Mouse (Mus musculus) kidney, adult 11 months (tissue): ENCODE measurements at regions not wholly inside any gene's neighbourhood (a gene's known extent, or its start where the extent isn't known, plus 50 kb on each side); places are given as distances from the start of the nearest gene placed in this dataset.

Experiments used
- DNase-seq: peaks from one replicate; pipeline ENCODE4 v3.0.0; 2022

DNA sequence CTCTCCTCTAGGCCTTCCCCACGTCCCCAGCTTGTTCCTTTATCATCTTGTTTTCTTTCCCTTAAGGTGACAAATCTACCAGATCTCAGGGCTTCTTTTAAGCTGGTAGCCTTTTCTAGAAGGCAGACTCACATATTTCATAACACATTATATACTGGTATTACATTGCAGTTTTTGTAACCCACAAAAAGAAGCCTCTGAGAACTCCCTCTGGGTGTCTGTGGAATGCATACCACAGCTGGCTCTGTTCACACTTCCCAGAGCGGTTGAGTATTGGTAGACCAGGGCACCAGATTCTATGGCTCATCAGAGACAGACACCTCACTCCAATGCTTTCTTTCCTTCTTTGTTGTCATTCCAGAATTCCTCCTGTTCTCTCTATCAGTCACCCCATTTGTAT, 336.4 kb downstream of the Fam84a start:
- no peak for DNase-seq

DNA sequence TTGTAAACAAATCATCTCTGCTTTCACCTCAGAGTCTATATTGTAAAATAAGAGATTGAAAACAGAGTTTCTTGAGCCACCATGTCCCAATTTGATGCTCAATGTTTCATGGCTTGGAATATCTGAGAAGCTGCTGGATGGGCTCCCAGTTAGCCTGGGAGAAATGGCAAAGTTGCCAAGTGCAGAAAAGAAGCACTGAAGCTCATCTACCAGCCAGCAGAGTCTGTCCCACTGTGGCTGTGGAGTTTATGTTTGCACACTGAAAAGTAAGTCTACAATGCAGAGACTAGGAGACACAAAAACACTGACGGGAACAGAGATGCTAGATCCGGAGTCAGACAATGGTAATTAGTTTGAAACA, 341.7 kb downstream of the Fam84a start:
- DNase-seq = no peak

DNA sequence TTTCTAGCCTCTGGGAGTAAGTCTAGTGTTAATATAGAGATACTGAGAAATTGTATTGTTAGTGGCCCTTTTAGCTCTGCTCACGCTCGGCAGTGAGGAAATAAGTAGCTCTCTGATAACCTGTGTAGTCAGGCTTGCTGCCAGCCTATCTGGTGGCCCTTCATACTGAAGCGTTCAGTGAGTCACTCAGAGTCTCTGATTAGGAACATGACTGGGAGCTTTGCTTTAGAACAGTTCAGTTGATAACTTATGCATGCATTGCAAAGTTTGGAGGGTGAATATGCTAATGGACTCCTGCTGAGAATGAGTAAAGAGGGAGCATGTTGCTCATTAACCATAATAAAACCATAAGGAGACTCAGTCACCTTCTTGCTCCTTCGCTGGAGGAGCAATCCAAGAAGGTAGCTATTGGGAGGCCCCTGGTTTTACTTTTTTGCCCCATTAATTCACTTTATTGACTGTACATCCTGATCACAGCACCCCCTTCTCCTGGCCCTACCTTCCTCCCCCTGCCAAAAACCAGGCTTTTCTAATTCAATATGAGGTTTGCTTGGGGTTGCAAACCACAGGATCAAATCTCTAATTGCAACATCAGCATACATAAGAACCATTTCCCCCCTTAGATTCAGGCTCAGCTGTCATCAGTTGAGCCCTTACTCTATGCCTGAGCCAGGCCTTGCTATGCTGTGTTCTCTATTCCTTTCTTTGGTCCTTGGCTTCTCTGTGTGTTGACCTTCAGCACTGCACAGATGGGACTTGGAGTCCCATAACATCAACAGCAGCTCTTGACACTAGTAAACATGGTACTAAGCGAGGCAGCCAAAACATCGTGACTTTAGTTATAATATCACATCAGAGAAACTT, 342.3 kb downstream of the Fam84a start:
- peak; percentile 17 for DNase-seq

DNA sequence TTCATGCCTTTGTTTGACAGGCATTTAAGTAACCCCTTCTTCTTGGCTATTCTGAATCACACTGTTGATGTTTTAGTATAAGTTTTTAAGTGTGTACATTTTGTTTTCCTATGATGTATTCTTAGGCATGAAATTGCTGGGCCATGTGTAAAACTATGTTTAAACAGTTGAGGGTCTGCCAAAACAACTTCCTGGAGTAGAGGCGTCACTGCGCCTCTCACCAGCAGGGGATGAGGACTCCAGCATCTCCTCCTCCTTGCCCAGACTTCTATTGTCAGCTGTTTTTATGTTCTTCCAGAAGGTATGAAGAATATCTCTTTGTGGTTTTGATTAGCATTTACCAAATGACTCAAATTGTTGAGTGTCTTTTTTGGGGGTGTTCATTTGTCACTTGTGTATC, 372.1 kb downstream of the Fam84a start:
- DNase-seq = no peak

DNA sequence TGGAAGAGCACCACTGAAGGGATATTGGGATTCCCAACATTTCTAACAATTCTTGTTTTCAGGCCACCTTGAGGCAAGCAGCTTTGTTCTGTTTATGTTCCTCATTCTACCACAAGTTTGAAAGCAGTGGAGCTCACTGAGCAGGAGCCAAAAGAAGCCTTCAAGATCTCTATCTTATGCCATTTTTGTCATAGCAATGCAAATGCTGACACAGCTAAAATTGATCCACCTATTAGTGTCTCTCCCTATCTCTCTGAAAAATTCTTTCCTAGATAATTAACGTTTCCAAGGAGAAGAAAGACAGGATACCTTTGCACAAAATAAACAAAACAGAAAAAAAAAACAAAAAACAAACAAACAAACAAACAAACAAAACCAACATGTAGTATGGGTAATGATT, 375.2 kb downstream of the Fam84a start:
- no peak for DNase-seq

DNA sequence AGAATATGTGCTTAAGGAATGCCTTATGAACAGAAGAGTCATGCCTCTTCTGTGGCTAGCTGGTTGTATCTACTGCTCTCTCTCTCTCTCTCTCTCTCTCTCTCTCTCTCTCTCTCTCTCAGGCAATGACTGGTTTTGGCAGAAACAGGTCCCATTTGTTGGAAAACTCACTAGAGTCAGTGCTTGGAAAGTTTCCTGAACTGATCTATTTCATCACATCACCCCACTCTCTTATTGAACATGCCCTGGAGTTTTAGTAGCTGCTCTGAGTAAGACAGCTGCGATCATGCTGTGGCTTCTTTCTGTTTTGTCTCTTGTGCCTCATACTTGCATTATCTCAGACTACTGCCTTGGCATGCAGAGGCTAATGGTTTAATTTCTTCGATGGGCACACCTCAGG, 382.2 kb downstream of the Fam84a start:
- DNase-seq = no peak

DNA sequence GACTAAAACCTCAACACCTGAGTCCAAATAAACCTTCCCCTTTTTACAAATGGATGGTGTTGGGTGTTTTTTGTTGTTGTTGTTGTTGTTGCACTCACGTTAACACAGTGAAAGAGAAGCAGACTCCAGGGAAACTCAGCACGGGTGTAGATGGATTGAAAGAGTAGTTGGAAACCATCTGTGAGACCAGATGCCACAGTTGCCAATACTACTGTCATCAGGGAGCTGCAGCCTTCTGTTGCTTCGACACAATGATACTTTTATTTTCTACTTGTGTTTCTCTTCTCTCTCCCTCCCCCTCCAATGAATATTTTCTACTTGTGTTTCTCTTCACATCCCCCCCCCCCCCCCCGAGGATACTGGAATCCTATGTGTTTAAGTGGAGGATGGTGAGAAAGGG, 382.7 kb downstream of the Fam84a start:
- DNase-seq = no peak

DNA sequence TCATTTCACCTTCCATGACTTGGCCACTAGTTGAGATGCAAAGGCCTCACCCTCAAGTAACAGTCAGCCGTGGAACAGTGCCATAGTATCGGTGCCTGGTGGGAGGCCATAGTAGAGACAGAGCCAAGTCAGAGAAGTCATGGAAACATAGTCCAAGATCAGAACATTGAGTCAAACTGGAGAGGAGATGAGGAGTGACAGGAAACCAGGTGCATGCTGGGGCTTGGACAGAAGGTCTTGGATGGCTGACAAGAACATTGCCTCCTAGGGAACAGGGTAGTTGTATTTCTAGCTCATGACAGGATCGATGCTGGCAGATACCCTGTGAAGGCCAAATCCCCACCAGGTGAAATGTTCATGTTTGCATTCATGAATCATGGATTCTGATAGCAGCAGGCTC, 385.4 kb downstream of the Fam84a start:
- DNase-seq = no peak

DNA sequence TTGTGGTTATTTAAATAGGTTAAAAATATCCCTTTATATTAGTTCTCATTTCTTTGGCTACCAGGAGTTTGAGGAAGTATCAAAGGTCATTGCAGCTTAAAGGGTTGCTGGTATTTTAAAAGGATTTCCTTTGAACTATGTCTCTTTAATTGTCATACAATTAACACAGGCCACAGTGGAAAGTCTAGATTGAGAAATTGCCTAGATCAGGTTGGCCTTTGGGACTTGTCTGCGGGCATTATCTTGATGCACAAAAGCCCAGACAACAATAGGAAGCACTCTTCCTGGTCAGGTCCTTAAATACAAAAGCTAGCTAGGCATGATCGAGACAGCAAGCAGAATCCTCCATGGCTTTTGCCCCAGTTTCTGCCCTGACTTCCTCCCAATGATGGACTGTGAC, 398.0 kb downstream of the Fam84a start:
- no peak for DNase-seq

DNA sequence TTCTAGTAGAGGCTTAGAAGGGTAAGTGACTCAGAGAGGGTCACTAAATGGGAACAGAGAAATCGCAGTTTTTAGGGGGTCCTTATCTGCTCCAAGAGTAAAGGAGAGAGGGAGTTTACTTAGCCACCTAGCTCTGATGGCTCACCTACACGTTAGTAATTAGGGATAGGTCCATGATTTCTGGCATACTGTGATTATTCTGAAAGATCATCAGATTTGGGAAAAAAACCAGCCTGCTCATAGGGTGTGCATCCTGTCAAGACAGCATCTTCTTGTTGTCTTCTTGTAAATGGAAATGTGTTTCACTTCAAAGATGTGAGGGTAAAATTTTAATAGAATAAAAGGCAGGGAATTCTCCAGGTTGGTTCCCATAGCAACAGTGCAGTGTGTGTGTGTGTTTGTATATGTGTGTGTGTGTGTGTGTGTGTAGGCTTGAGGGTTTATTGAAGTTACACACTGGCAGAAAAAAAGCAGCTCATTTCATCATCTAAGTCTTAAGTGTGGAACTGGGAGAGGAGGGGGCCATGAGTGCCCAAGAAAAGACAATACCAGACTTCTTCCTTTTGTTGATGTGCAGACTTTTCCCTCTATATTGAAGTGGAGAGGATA, 407.4 kb downstream of the Fam84a start:
- DNase-seq = no peak

DNA sequence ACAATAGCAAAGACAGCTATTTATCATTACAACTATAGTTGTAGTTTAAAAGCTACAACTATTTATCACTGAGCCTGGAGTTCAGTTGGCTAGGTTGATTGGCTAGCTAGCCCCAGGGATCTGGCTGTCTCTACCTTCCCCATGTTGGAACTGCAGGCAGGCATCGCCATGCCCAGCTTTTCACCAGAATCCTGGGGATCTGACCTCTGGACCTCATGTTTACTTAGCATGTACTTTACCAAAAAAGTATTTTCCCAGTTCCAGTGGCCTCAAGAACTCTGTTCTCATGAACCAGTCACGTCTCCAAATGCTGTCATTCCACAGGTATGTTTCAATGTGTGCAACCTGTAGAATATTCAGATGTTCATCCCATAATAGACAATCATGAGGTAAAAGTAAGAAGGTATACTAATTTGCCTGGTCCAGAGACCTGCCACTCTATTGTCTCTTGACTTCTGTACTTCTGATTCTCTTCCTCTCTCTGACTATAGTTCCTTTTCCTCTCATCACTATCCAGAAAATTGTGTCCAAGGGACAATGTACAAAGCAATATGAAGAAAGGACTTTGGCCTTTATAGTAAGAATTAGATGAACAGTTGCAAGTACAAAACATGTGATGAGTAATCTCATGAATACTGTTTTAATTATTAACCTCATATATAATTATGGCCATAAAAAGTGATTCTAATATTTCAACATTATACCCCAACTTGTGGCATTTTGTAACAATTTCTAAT, 421.8 kb downstream of the Fam84a start:
- DNase-seq = no peak

DNA sequence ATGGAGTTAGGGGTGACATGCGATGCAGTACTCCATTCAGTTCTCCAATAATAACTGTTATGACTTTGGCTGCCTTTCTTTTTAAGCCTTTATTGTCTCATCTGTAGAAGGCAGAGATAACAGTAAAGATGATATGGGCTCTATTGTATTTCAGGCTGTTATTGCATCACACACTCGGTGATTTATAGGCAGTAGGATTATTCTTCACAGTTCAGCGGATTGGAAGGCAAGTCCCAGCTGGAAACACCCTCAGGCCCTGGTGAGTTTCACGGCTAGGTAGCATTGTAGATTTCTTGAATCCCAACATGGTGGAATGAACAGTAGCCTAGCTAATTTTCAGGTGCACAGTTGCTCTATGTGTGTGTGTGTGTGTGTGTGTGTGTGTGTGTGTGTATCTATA, 422.9 kb downstream of the Fam84a start:
- DNase-seq = no peak

DNA sequence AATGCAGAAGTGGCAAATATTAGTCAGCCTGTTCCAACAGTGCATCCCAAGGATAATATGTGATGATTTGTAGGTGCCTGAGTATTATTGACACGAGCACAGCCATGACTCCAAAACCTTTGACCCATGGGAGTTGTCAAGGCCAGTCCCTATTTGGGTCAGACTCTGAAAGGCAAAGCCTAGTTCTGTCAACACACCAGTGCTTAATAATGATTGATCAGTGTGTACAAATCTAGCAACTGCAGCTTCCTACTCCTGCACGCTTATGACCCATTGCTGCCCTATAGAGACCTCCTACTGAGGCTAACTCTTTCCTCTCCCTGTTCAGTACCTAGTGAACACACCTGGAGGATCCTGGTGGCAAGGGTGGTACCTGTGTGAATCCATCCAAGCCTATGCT, 427.3 kb downstream of the Fam84a start:
- no peak for DNase-seq

DNA sequence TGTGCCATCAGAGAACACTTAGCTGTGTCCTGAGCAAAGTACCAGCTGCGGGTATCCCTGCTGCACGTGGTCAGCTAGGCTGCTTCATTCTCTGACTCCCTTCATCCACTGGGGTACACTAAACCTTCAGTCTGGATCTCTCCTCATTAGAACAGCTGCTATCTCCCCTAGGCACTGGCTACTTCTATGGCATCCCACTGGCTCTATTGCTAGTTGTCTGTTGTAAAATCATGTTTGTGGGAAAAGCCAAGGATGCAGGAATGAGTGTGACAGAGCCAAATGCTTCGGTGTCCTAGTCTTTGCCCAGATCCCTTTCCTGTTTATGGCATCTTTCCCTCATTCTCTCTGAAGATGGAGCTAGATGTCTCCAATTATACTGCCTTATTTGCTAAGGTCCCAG, 440.9 kb downstream of the Nbas start:
- DNase-seq = no peak

DNA sequence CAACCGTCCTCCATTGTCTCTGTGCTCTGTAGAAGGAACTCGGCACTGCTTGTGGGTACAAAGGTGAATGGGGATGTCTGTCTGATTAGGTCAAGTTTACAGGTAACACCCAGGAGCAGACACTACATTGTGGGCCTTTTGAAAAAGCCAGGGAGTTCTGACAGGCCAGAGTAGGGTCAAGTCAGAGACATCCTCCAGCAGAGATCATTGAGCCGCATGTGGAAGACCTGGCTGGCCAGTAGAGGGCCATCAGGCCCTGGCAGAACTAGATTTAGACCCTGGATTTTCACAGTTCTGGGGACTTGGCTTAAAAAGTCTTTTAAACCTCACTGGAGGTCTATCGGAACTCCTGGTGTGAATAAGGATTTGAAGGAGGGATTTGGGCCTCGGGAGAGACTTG, 438.8 kb downstream of the Nbas start:
- no peak for DNase-seq

DNA sequence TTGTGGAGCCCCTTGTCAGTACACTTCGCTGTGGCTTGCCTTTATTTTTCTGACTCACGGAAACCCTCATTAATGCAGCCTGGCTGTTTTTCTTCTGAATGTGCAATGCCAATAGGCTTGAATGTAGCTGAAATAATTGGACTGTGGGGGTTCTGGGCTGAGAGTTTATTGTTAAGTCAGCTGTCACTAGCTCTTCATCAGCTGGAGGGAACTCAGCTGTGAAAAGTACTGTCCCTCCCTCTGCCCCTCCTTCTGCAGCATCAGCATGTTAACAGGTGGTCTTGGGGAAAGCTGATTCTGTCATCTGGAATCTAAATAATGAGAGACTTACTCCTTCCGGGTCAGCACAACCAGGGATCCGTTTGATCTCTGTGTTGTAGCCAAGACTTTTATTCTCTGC, 437.6 kb downstream of the Nbas start:
- no peak for DNase-seq

DNA sequence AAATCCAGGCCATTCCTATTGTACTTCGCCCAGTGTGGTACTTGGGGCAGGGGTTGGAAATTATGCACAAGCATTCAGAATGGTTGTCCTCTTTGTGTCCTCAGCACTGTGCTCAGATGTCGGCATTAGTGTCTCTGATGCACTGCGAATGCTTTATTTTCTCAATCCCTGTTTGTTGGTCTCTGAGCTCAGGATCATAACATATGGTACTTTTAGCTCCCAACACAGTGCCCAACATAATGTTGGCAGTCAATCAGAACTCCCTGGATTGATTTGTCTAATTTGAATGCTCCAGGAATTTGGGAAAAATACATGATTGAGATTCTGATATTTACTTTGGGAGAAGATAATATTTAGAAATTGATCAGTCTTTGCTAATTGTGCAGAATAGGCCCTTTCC, 434.7 kb downstream of the Nbas start:
- no peak for DNase-seq

DNA sequence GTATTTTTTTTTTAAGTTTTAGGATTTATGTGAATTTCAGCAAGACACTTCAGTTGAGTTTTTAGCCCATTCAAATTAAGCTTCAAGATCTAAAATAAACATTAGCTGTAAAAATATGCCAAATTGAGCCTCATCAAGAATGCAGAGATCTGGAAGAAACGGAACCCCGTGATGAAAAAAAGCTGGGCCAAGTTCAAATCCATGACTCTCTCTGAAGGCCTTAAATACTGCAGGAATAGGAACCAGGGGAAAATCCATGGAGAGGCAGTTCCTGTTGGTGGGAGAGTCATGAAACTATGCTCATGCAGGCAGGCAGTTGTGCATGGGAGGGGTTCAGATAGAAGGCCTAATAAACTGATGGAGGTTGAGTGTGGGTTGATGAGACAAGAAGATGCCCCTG, 430.9 kb downstream of the Nbas start:
- DNase-seq = no peak

DNA sequence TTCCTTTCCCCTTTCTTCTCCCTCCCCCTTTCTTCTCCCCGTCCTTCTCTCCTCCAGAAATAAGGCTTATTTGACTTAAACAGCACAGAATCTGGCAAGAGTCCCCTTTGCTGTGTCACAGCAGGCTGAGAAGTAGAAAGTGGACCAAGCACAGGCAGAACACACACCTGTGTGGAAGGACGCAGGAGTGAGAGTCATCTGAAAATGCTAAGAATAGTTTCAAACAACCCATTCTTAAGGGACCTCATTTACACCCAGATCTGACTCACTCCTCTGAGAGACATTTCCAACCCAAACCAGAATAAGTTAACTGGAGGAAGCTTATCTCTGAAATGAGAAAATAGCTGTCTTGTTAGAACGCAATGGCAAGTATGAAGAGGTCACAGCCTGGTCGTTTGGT, 429.9 kb downstream of the Nbas start:
- no peak for DNase-seq

DNA sequence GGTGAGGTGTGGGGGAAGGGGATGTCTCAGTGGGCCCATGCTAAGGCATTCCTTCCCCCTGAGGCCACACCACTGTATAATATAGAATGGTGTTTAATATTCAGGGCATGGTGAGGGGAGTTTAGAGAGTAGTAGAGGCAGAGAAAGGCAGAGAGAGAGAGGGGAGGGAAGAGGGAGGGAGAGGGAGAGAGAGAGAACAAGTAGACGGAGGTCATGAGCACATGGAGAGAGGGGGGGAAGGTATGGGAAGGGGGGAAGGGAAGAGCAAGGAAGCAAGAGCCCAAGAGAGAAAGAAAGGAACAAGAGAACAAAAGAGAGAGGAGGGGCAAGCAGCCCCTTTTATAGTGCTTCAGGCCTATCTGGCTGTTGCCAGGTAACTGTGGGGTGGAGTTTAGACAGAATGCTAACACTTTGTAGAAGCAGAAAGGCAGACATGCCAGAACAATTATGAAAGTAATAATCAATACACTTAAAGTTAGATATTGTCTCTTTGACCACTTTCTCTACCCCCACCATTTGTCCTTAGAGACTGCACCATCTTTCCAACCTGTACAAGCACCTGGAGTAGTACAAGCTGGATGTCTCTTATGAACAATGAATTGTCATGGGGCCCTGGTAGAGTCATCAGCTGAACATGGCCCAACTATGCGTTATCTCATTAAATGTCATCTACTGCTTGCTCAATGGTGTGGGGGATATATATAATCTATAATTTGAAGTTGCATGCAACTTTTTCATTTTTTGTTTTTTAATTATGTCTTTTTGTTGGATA, 422.6 kb downstream of the Nbas start:
- DNase-seq = no peak

DNA sequence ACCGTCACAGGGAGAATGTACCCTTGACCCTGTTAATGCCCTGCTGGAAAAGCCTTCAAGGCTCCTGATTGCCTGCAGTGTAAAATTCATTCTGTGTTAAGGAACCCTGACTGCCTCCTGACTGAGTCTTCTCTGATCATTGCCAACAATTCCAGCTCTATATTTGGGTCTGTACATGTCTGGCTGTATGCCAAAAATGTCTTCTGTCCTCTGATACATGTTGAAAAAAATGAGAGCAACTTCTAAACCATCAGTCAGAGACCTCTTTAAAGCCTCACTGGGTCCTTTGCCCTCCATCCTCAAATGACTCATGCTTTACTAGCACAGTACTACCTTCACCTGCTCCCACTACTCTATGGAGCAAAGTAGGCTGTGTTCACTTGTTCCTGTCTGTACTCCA, 408.3 kb downstream of the Nbas start:
- no peak for DNase-seq

DNA sequence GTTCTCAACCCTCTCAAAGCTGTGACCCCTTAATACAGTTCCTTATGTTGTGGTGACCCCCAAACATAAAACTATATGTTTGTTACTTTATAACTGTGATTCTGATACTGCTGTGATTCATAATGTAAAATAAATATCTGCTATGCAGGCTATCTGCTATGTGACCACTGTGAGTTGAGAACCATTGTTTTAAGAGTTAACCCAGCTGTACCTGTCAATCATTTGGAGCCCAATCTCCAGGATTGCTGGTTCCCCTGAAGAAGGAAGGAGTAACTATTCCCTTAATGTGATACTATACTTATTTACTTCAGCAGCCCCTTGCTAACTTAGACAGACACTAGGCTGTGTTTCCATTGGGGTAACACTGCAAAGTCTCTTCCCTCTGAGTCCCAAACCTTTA, 400.5 kb downstream of the Nbas start:
- no peak for DNase-seq

DNA sequence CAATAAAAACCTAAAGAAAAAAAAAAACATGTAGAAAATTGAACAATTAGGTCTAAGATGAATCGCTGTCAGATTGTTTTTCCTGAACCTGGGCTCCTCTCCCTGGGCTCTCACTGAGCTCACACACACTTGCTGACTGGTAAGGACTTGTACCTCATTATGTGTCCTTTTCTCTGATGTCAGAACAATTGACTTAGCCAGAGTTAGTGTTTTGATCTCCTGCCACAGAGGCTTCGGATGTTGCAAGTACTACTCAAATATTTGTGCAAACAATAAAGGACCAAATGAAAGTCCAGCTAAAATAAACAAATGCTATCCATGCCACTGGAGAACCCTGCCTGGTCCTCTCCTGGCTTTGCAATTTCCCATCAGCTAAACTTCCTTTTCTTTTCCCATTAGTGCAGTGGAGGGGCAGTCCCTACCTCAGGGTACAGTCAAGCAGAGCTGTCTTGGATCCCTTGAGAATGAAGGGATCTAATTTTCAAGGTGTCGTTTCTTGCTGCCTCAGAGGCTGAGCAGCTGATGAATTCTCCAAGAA, 399.6 kb downstream of the Nbas start:
- DNase-seq = no peak
